Mouse (Mus musculus) embryonic fibroblast, embryonic 13.5 days (primary cell): Measurements from ENCODE around the gene Wnt3.

Source experiments
- CTCF ChIP-seq: IDR thresholded peaks from 2 replicates; pipeline ENCODE4 v1.5.1; 2011; ENCODE audit warnings: mild to moderate bottlenecking, control low read depth, low read length, moderate library complexity, borderline replicate concordance; ENCODE audit not compliant: insufficient read depth
- POLR2A ChIP-seq: IDR thresholded peaks from 2 replicates; pipeline ENCODE4 v1.6.1; 2011; ENCODE audit warnings: low read depth, mild to moderate bottlenecking, control low read depth, low read length, moderate library complexity

DNA sequence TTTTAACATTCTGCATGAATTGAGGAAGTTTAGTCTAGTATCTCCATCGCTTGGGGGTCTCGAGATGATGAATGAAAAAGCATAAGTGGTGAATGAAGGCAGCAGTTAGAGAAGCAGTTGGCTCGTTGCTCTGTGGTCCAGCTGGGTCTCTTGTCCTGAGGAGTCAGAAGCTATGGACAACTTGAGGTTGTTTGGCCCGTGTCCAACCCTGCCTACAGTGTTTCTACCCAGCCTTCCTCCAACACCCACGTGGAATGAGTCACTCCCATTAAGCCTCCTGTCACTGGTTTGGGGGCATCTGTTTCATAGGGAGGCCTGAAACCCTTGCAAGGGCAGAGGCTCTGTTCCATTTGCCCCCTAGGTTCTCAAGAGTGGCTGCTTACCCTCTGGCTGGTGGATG, 16.0 kb downstream of the Wnt3 start:
- no peak for TF ChIP-seq POLR2A
- no peak for TF ChIP-seq CTCF
